Mouse (Mus musculus): Measurements from ENCODE around the gene Vac14.

The Vac14 gene

GRCm38 (mm10) chr8:110677174-110677660 lies 58.8 kb downstream of the Vac14 start:
- ATAC-seq (ENCODE audit: insufficient number of reproducible peaks, low FRiP score, low TSS enrichment) = no peak

- no peak for ATAC-seq (ENCODE audit: insufficient number of reproducible peaks, low FRiP score, low TSS enrichment)
These were observed 60.6 kb downstream of the Vac14 start for GRCm38 (mm10) chr8:110678989-110679388.

GRCm38 (mm10) chr8:110687726-110688125 lies 69.3 kb downstream of the Vac14 start:
- ATAC-seq (ENCODE audit: insufficient number of reproducible peaks, low FRiP score, low TSS enrichment) = no peak

- no peak for ATAC-seq (ENCODE audit: insufficient number of reproducible peaks, low FRiP score, low TSS enrichment)
These were observed 71.6 kb downstream of the Vac14 start for GRCm38 (mm10) chr8:110689961-110690360.

GRCm38 (mm10) chr8:110694226-110694625 lies 75.8 kb downstream of the Vac14 start:
- ATAC-seq (ENCODE audit: insufficient number of reproducible peaks, low FRiP score, low TSS enrichment) = no peak

- ATAC-seq (ENCODE audit: insufficient number of reproducible peaks, low FRiP score, low TSS enrichment) = no peak
These were observed 76.4 kb downstream of the Vac14 start for GRCm38 (mm10) chr8:110694826-110695225.

GRCm38 (mm10) chr8:110695431-110695830 lies 77.0 kb downstream of the Vac14 start:
- peak; percentile 41 for ATAC-seq (ENCODE audit: insufficient number of reproducible peaks, low FRiP score, low TSS enrichment)

- no peak for ATAC-seq (ENCODE audit: insufficient number of reproducible peaks, low FRiP score, low TSS enrichment)
These were observed 77.7 kb downstream of the Vac14 start for GRCm38 (mm10) chr8:110696051-110696450.

- no peak for ATAC-seq (ENCODE audit: insufficient number of reproducible peaks, low FRiP score, low TSS enrichment)
These were observed 79.2 kb downstream of the Vac14 start for GRCm38 (mm10) chr8:110697571-110697970.

GRCm38 (mm10) chr8:110698098-110698497 lies 79.7 kb downstream of the Vac14 start:
- ATAC-seq (ENCODE audit: insufficient number of reproducible peaks, low FRiP score, low TSS enrichment) = no peak

- ATAC-seq (ENCODE audit: insufficient number of reproducible peaks, low FRiP score, low TSS enrichment) = no peak
These were observed 81.1 kb downstream of the Vac14 start for GRCm38 (mm10) chr8:110699501-110699900.

GRCm38 (mm10) chr8:110700561-110700960 lies 82.2 kb downstream of the Vac14 start:
- no peak for ATAC-seq (ENCODE audit: insufficient number of reproducible peaks, low FRiP score, low TSS enrichment)

GRCm38 (mm10) chr8:110702636-110703459 lies 84.5 kb downstream of the Vac14 start:
- ATAC-seq (ENCODE audit: insufficient number of reproducible peaks, low FRiP score, low TSS enrichment) = no peak

- ATAC-seq (ENCODE audit: insufficient number of reproducible peaks, low FRiP score, low TSS enrichment) = no peak
These were observed 85.2 kb downstream of the Vac14 start for GRCm38 (mm10) chr8:110703460-110704061.

- no peak for ATAC-seq (ENCODE audit: insufficient number of reproducible peaks, low FRiP score, low TSS enrichment)
These were observed 85.7 kb downstream of the Vac14 start for GRCm38 (mm10) chr8:110704103-110704502.

- ATAC-seq (ENCODE audit: insufficient number of reproducible peaks, low FRiP score, low TSS enrichment) = peak; percentile 83
These were observed 87.3 kb downstream of the Vac14 start for GRCm38 (mm10) chr8:110705391-110706287.

GRCm38 (mm10) chr8:110706288-110706870 lies 88.0 kb downstream of the Vac14 start:
- no peak for ATAC-seq (ENCODE audit: insufficient number of reproducible peaks, low FRiP score, low TSS enrichment)

- no peak for ATAC-seq (ENCODE audit: insufficient number of reproducible peaks, low FRiP score, low TSS enrichment)
These were observed 90.0 kb downstream of the Vac14 start for GRCm38 (mm10) chr8:110708429-110708828.

GRCm38 (mm10) chr8:110710593-110710992 lies 92.2 kb downstream of the Vac14 start:
- ATAC-seq (ENCODE audit: insufficient number of reproducible peaks, low FRiP score, low TSS enrichment) = no peak

GRCm38 (mm10) chr8:110711271-110711934 lies 93.0 kb downstream of the Vac14 start:
- ATAC-seq (ENCODE audit: insufficient number of reproducible peaks, low FRiP score, low TSS enrichment) = no peak

Data from cerebellum, adult (tissue).